Mouse (Mus musculus): ENCODE results near the gene Cnot3. TPM values are rescaled to one million over a fixed set of nuclear protein-coding genes. Genes with fewer than 3 reads are reported as not detected.
"Not testable (repeated sequence)": the region's sequence is repeated elsewhere in the genome, so short reads cannot be mapped to it uniquely, and the experiment has no call there.

Cnot3 gene
- total RNA-seq, 1 experiment from 2014 or later = 20.8 TPM

GRCm38 (mm10) chr7:3685400-3686187 lies 40.5 kb downstream of the Cnot3 start:
- no peak for ATAC-seq (replicated peaks in 1 of 2; ENCODE audit: insufficient read depth in 1 of 2, low FRiP score in 2 of 2, low TSS enrichment in 1 of 2, low read depth in 1 of 2, poor library complexity in 2 of 2, severe bottlenecking in 2 of 2)

DNA sequence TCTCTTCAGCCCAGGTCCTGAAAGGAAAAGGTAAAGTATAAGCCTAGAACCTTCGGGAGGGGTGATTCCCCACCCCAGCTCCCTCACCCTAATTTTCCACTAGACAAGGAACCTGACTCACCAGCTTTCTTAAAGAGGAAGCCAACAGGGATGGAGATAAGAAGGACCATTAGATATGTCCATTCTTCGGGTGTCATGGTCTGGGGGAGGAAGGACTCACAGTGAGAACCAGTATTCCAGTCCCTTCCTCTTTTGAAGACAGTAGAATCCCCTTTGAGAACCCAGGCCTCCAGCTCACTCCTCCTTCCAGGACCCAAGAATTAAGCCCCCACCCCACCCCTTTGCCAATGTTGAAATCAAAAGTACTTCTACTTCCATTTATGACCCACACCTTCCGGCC lies 46.9 kb downstream of the Cnot3 start:
- no peak for ATAC-seq (replicated peaks in 1 of 2; ENCODE audit: insufficient read depth in 1 of 2, low FRiP score in 2 of 2, low TSS enrichment in 1 of 2, low read depth in 1 of 2, poor library complexity in 2 of 2, severe bottlenecking in 2 of 2)

DNA sequence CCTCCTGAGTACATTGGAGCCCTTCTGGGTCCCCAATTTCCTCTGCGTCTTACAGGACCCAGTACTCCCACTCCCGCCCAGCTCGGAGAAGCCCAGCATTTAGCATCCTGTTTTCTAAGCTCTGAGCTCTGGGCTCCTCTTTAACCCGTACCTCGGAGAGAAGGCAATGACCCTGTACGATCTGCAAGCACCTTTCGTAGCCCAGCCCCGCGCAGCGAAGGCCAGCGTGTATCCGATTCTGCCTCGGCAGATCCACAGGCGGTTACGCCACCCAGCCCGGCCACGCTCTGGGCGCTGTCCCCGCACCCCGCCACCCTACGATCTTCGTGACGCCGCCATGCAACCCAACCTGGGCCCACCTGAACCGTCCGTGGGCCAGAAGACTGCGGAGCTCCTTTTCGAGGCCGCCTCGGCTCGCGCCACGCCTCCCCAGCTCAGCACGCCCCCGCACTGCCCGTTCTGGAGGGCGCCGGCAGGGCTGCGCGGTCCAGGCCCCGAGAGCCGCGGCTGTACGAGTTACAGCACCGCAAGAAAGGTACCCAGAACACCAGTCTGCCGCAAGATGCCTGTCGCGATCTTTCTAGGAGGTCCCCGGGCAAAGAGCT lies 47.4 kb downstream of the Cnot3 start, which contains the start of gene Tsen34:
TSS of gene Tsen34 (plus strand) at position 482 of the 605 bp plus-strand sequence.
- 0 out of 4 replicates have a peak, but pooled peaks of 1 of the 2 experiments have one; percentile 0 for ATAC-seq (replicated peaks in 1 of 2; ENCODE audit: insufficient read depth in 1 of 2, low FRiP score in 2 of 2, low TSS enrichment in 1 of 2, low read depth in 1 of 2, poor library complexity in 2 of 2, severe bottlenecking in 2 of 2)

GRCm38 (mm10) chr7:3692987-3693808 lies 48.1 kb downstream of the Cnot3 start, which contains the start of gene Mboat7:
TSS of gene Mboat7 (minus strand) at chr7:3693523.
- peak; percentile 72 to 80 for ATAC-seq (replicated peaks in 1 of 2; ENCODE audit: insufficient read depth in 1 of 2, low FRiP score in 2 of 2, low TSS enrichment in 1 of 2, low read depth in 1 of 2, poor library complexity in 2 of 2, severe bottlenecking in 2 of 2)

- peak in 1 of 2 experiments; percentile 6; a peak in 1 of 4 replicates for ATAC-seq (replicated peaks in 1 of 2; ENCODE audit: insufficient read depth in 1 of 2, low FRiP score in 2 of 2, low TSS enrichment in 1 of 2, low read depth in 1 of 2, poor library complexity in 2 of 2, severe bottlenecking in 2 of 2)
Observed at GRCm38 (mm10) chr7:3693809-3694075, 48.7 kb downstream of the Cnot3 start.

- ATAC-seq (replicated peaks in 1 of 2; ENCODE audit: insufficient read depth in 1 of 2, low FRiP score in 2 of 2, low TSS enrichment in 1 of 2, low read depth in 1 of 2, poor library complexity in 2 of 2, severe bottlenecking in 2 of 2) = peak; percentile 42 to 49; a peak in 3 of 4 replicates
Observed at GRCm38 (mm10) chr7:3694076-3694948, 49.2 kb downstream of the Cnot3 start.

- not testable (repeated sequence) for ATAC-seq (replicated peaks in 1 of 2; ENCODE audit: insufficient read depth in 1 of 2, low FRiP score in 2 of 2, low TSS enrichment in 1 of 2, low read depth in 1 of 2, poor library complexity in 2 of 2, severe bottlenecking in 2 of 2)
Observed at GRCm38 (mm10) chr7:3694949-3695305, 49.9 kb downstream of the Cnot3 start.

DNA sequence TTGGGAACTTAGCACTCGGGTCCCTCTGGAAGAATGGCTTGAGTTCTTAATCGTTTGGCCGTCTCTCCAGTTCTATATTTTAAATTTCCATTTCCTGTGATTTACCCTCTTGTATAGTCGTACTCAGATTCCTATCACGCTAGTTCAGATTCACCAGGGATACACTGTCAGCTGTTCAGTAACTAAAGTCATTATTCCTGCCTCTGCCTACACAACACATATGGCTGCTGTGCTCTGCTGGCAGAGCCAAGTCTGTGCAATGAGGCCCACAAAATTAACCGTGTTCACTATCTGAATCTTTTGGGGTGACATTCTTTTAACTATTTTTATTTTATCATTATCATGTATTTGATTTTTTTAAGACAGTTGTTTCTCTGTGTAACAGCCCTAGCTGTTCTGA lies 53.4 kb downstream of the Cnot3 start:
- no peak for ATAC-seq (replicated peaks in 1 of 2; ENCODE audit: insufficient read depth in 1 of 2, low FRiP score in 2 of 2, low TSS enrichment in 1 of 2, low read depth in 1 of 2, poor library complexity in 2 of 2, severe bottlenecking in 2 of 2)

- ATAC-seq (replicated peaks in 1 of 2; ENCODE audit: insufficient read depth in 1 of 2, low FRiP score in 2 of 2, low TSS enrichment in 1 of 2, low read depth in 1 of 2, poor library complexity in 2 of 2, severe bottlenecking in 2 of 2) = 0 out of 4 replicates have a peak, but pooled peaks of 1 of the 2 experiments have one; percentile 0
Observed at GRCm38 (mm10) chr7:3703148-3703878, 58.2 kb downstream of the Cnot3 start.

- ATAC-seq (replicated peaks in 1 of 2; ENCODE audit: insufficient read depth in 1 of 2, low FRiP score in 2 of 2, low TSS enrichment in 1 of 2, low read depth in 1 of 2, poor library complexity in 2 of 2, severe bottlenecking in 2 of 2) = peak; percentile 88
Observed at GRCm38 (mm10) chr7:3703879-3704441, 58.9 kb downstream of the Cnot3 start, which contains the start of gene Rps9. TSS of gene Rps9 (plus strand) at chr7:3703993.

GRCm38 (mm10) chr7:3704475-3704874 lies 59.4 kb downstream of the Cnot3 start:
- ATAC-seq (replicated peaks in 1 of 2; ENCODE audit: insufficient read depth in 1 of 2, low FRiP score in 2 of 2, low TSS enrichment in 1 of 2, low read depth in 1 of 2, poor library complexity in 2 of 2, severe bottlenecking in 2 of 2) = peak in 1 of 2 experiments; percentile 1; a peak in 1 of 4 replicates

GRCm38 (mm10) chr7:3705461-3705860 lies 60.4 kb downstream of the Cnot3 start:
- ATAC-seq (replicated peaks in 1 of 2; ENCODE audit: insufficient read depth in 1 of 2, low FRiP score in 2 of 2, low TSS enrichment in 1 of 2, low read depth in 1 of 2, poor library complexity in 2 of 2, severe bottlenecking in 2 of 2) = not testable (repeated sequence)

- no peak for ATAC-seq (replicated peaks in 1 of 2; ENCODE audit: insufficient read depth in 1 of 2, low FRiP score in 2 of 2, low TSS enrichment in 1 of 2, low read depth in 1 of 2, poor library complexity in 2 of 2, severe bottlenecking in 2 of 2)
Observed at GRCm38 (mm10) chr7:3705911-3706310, 60.8 kb downstream of the Cnot3 start.

- 0 out of 4 replicates have a peak, but pooled peaks of 1 of the 2 experiments have one; percentile 0 for ATAC-seq (replicated peaks in 1 of 2; ENCODE audit: insufficient read depth in 1 of 2, low FRiP score in 2 of 2, low TSS enrichment in 1 of 2, low read depth in 1 of 2, poor library complexity in 2 of 2, severe bottlenecking in 2 of 2)
Observed at GRCm38 (mm10) chr7:3706343-3706934, 61.4 kb downstream of the Cnot3 start.

- peak; percentile 63 to 65 for ATAC-seq (replicated peaks in 1 of 2; ENCODE audit: insufficient read depth in 1 of 2, low FRiP score in 2 of 2, low TSS enrichment in 1 of 2, low read depth in 1 of 2, poor library complexity in 2 of 2, severe bottlenecking in 2 of 2)
Observed at GRCm38 (mm10) chr7:3707027-3707426, 62.0 kb downstream of the Cnot3 start.
